9 mouse cellular contexts compared by ENCODE assay signal in genomic region chr2:106854758-106855157, GRCm38 (mm10).
DNase-seq lines count a peak whose midpoint lies in the region; ATAC-seq and TF ChIP-seq lines count a peak whose summit lies in the region.
"Had no signal": no experiment of that assay in that cellular context is flagged by ENCODE, and none has a peak within 500 bp of the region (broad histone marks: within the 10 kb centered on the region; RNA-seq: fewer than 3 reads in every experiment).

No protein-coding gene starts in this region.

- H3K27me3 ChIP-seq in lung, embryonic 14.5 days (ENCODE audit: insufficient read depth, low read length), result no peaks in the 10 kb centered on the region
- no peaks in the 10 kb centered on the region for H3K27me3 ChIP-seq in heart, embryonic 11.5 days (ENCODE audit: control insufficient read depth, insufficient read depth, low read length)
- H3K27me3 ChIP-seq in limb, embryonic 10.5 days (ENCODE audit: low read depth, poor library complexity, severe bottlenecking), result 0 out of 2 replicates have a peak, but pooled peaks cover 4% of the 10 kb centered on the region

- peaks cover 43% of the 10 kb centered on the region for H3K4me1 ChIP-seq in lung, embryonic 14.5 days (ENCODE audit: insufficient read depth)
- peaks cover 53% of the 10 kb centered on the region for H3K4me1 ChIP-seq in heart, embryonic 11.5 days (ENCODE audit: control insufficient read depth, insufficient read depth, low read length)
- H3K4me1 ChIP-seq in limb, embryonic 10.5 days, result peaks cover 64% of the 10 kb centered on the region

- H3K4me3 ChIP-seq in lung, embryonic 14.5 days (ENCODE audit: low read depth, low read length), result no peak overlapping the region
- H3K4me3 ChIP-seq in heart, embryonic 11.5 days (ENCODE audit: low read depth, low read length), result no peak overlapping the region
- H3K4me3 ChIP-seq in limb, embryonic 10.5 days, result no peak overlapping the region

- H3K27ac ChIP-seq in lung, embryonic 14.5 days (ENCODE audit: low read depth), result peak overlapping the region; percentile 50; the same call in 1 of the 2 replicates
- peak overlapping the region; percentile 67 for H3K27ac ChIP-seq in heart, embryonic 11.5 days (ENCODE audit: low read depth, low read length)
- H3K27ac ChIP-seq in limb, embryonic 10.5 days, result peak overlapping the region; percentile 51
- H3K27ac ChIP-seq: macrophage had no signal

- peak overlapping the region; percentile 20; the same call in 1 of the 2 replicates for H3K9ac ChIP-seq in lung, embryonic 14.5 days
- H3K9ac ChIP-seq in heart, embryonic 11.5 days (ENCODE audit: low read depth, low read length), result peak overlapping the region; percentile 35; the same call in 1 of the 2 replicates

- no peak for ATAC-seq in lung, embryonic 14.5 days (ENCODE audit: insufficient read depth)
- ATAC-seq in heart, embryonic 11.5 days (replicated peaks; ENCODE audit: insufficient number of reproducible peaks, low FRiP score, low TSS enrichment), result peak; percentile 28; the same call in 1 of the 2 replicates

- no peaks in the 10 kb centered on the region for H3K9me3 ChIP-seq in lung, embryonic 14.5 days (ENCODE audit: low read depth, low read length)
- H3K9me3 ChIP-seq in heart, embryonic 11.5 days (replicated peaks; ENCODE audit: control insufficient read depth, low read length), result no peaks in the 10 kb centered on the region
- no peaks in the 10 kb centered on the region for H3K9me3 ChIP-seq in limb, embryonic 10.5 days (replicated peaks)

- no peak for TF ChIP-seq CTCF in lung, embryonic 14.5 days (IDR thresholded peaks at IDR 0.05; ENCODE audit: low read depth)

- DNase-seq in lung, embryonic 14.5 days, result peak; percentile 61
- DNase-seq in lung, postnatal 10 days, result no peak
- DNase-seq in limb, embryonic 10.5 days (ENCODE audit: low spot score), result no peak
- DNase-seq in liver, result no peak
- DNase-seq in urinary bladder, postnatal 10 days (ENCODE audit: low spot score), result no peak
- no peak for DNase-seq in layer of hippocampus, adult 9-11 months
- DNase-seq: spleen, adult 18-20 months had no signal

- no peak overlapping the region for H3K4me2 ChIP-seq in lung, embryonic 14.5 days
- peak overlapping the region; percentile 9 for H3K4me2 ChIP-seq in heart, embryonic 11.5 days

- 17% methylated on average over 8 of the region's 8 CpGs for WGBS in lung, embryonic 14.5 days
- 28% methylated on average over 8 of the region's 8 CpGs for WGBS in heart, embryonic 11.5 days (ENCODE audit: insufficient replicate concordance)
- 17% methylated on average over 8 of the region's 8 CpGs for WGBS in limb, embryonic 10.5 days

- H3K36me3 ChIP-seq in lung, embryonic 14.5 days (ENCODE audit: insufficient read depth), result no peaks in the 10 kb centered on the region
- H3K36me3 ChIP-seq in heart, embryonic 11.5 days (ENCODE audit: control insufficient read depth, insufficient read depth, low read length), result no peaks in the 10 kb centered on the region
- H3K36me3 ChIP-seq in limb, embryonic 10.5 days, result no peaks in the 10 kb centered on the region
